Mouse (Mus musculus): Measurements from ENCODE around the gene Celf2. TPM values are rescaled to one million over a fixed set of nuclear protein-coding genes. Genes with fewer than 3 reads are reported as not detected.

The Celf2 gene
- polyA plus RNA-seq, 1 experiment from 2014 or later = 60.7 TPM

DNA sequence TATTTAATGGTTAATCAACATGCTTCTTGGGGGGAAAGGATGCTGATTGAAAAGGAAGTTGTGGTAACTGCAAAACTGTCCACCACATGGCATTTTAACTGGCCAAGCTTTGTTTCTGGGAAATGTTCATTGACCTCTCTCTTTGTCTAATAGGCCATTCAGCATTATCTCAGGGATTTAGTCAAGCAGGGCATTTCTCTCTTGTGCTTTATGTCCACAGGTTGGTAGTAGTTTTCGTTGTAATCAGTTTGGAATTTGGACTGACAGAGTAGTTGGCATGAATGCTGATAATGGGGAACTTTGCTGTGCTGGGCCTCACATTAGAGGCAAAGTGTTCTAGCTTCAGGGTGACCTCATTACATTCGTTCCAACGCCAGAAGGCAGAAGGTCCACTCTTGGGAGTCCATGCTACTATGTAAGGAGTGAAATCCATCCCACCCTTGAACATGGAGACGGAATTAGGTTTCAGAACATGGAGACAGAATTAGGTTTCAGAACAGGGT, 363.8 kb downstream of the Celf2 start:
- no peak for ATAC-seq (ENCODE audit: insufficient number of reproducible peaks, low FRiP score, low TSS enrichment, low read depth)
- H3K4me2 ChIP-seq = no peak overlapping the region
- 83% methylated on average over 4 of the region's 4 CpGs for WGBS
- no peak overlapping the region for H3K9ac ChIP-seq
- no peaks in the 10 kb centered on the region for H3K27me3 ChIP-seq
- no peaks in the 10 kb centered on the region for H3K4me1 ChIP-seq
- H3K27ac ChIP-seq = no peak overlapping the region
- no peaks in the 10 kb centered on the region for H3K9me3 ChIP-seq
- H3K4me3 ChIP-seq = no peak overlapping the region
- no peaks in the 10 kb centered on the region for H3K36me3 ChIP-seq

DNA sequence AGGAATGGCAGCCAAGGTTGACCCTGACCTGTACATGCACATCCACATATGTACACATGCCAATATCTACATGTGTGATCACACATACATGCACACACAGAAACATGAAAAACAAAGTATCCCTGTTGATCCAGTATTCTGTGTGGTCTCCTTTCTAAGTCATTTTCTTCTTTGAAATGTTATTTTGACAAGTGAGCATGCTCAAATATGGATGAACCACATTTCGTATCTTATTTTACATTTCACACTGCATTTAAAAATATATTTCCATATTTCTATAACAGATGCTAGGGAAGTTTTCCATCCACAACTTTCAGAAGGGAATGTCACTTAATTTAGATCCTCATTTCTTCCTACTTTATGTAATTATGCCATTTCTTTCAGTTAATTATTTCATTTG, 364.5 kb downstream of the Celf2 start:
- Histone ChIP-seq H3K27me3 (no peaks in the 10 kb centered on the region), H3K36me3 (no peaks in the 10 kb centered on the region), H3K4me3 (no peak overlapping the region), H3K4me2 (no peak overlapping the region), H3K9me3 (no peaks in the 10 kb centered on the region), H3K4me1 (no peaks in the 10 kb centered on the region), H3K9ac (no peak overlapping the region), H3K27ac (no peak overlapping the region)
- 80% methylated on average over 1 of the region's 1 CpGs for WGBS
- ATAC-seq (ENCODE audit: insufficient number of reproducible peaks, low FRiP score, low TSS enrichment, low read depth) = no peak

DNA sequence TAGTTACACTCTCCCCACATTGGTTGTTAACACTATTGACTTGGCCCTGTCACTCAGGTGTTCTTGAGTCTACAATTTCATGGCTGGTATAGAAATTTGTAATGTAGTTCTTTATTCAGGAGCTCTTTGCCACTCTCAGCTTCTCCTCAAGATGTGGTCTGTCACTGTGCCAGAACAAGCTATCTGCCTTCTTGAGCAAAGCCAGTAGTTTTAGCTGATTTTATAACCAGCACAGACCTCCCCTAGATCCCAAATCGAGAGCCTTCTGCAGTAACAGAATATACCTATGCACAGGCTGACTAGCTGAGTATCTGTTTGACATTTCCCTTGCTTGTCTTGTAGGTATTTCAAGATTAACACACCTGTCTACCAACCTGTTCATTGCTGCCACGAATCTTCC, 386.0 kb downstream of the Celf2 start:
- H3K27me3 ChIP-seq = no peaks in the 10 kb centered on the region
- H3K4me2 ChIP-seq = no peak overlapping the region
- no peak for ATAC-seq (ENCODE audit: insufficient number of reproducible peaks, low FRiP score, low TSS enrichment, low read depth)
- no peak overlapping the region for H3K4me3 ChIP-seq
- H3K36me3 ChIP-seq = no peaks in the 10 kb centered on the region
- H3K27ac ChIP-seq = no peak overlapping the region
- peaks cover 3% of the 10 kb centered on the region; the same call in 1 of the 2 replicates for H3K4me1 ChIP-seq
- H3K9ac ChIP-seq = no peak overlapping the region
- 74% methylated on average over 2 of the region's 2 CpGs for whole genome bisulfite sequencing
- H3K9me3 ChIP-seq = no peaks in the 10 kb centered on the region

DNA sequence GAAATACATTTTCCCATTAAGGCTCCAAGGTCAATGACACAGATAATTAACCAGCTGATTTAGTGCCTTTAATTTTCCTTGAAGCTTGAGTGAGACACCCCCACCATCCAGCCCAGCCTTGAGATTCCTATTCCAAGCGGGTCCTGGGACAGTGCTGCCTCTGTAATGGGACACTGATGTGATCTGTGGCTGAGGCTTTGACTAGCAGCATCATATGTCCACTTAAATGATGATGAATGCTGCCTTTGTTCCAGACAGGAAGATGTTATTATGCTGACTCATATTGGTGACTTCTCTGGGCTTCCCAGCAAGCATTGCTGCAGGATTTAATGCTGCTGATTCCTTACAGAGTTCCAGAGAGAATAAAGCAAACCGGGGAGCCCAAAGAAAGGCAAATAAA, 393.6 kb downstream of the Celf2 start:
- Histone ChIP-seq H3K4me1 (no peaks in the 10 kb centered on the region), H3K27me3 (no peaks in the 10 kb centered on the region), H3K4me2 (no peak overlapping the region), H3K36me3 (no peaks in the 10 kb centered on the region), H3K27ac (no peak overlapping the region), H3K9ac (no peak overlapping the region), H3K4me3 (no peak overlapping the region), H3K9me3 (no peaks in the 10 kb centered on the region)
- WGBS = 36% methylated on average over 2 of the region's 2 CpGs
- ATAC-seq (ENCODE audit: insufficient number of reproducible peaks, low FRiP score, low TSS enrichment, low read depth) = no peak

DNA sequence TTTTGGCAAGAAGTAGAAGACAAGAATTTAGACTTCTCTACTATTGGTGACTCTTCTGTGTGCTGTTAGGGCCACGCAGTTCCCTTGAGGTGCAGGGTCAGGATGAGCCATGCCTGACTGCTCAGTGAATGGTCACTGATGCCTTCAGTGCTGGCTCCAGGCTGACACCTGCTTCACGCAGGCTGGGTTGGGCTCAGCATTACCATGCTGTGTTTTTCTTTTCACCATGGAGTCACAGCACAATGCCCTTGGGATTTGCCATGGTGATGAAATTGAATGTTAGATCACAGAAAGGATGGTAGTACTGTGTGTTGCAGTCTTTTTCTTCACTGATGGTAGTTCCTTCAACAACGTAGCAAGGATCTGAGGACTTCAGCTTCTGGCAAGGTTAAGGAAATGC, 394.2 kb downstream of the Celf2 start:
- 82% methylated on average over 3 of the region's 3 CpGs for WGBS
- ATAC-seq (ENCODE audit: insufficient number of reproducible peaks, low FRiP score, low TSS enrichment, low read depth) = no peak
- Histone ChIP-seq H3K9ac (no peak overlapping the region), H3K4me3 (no peak overlapping the region), H3K4me1 (no peaks in the 10 kb centered on the region), H3K27ac (no peak overlapping the region), H3K9me3 (no peaks in the 10 kb centered on the region), H3K36me3 (no peaks in the 10 kb centered on the region), H3K27me3 (no peaks in the 10 kb centered on the region), H3K4me2 (no peak overlapping the region)

DNA sequence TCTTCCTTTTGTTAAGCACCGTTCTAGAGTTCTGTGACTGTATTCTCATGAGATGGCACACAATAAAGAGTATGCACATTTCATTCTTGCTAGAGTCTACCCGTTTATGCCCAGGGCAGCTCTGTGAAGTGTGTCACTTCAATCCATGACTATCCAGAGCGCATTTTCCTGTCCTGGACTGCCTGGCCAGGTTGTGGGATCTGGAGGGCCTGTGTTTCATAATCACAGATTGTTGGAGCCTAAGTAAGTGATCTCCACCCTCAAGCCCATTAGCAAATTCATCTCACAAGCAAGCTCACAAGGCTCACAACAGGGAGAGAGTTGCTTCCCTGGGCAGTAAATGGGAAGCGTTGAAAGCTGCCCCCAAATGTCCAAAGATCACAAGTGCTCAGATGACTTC, 395.6 kb downstream of the Celf2 start:
- no peaks in the 10 kb centered on the region for H3K27me3 ChIP-seq
- no peak overlapping the region for H3K9ac ChIP-seq
- H3K27ac ChIP-seq = no peak overlapping the region
- 72% methylated on average over 4 of the region's 4 CpGs for WGBS
- H3K4me2 ChIP-seq = no peak overlapping the region
- H3K36me3 ChIP-seq = no peaks in the 10 kb centered on the region
- H3K9me3 ChIP-seq = no peaks in the 10 kb centered on the region
- H3K4me1 ChIP-seq = no peaks in the 10 kb centered on the region
- ATAC-seq (ENCODE audit: insufficient number of reproducible peaks, low FRiP score, low TSS enrichment, low read depth) = no peak
- H3K4me3 ChIP-seq = no peak overlapping the region

DNA sequence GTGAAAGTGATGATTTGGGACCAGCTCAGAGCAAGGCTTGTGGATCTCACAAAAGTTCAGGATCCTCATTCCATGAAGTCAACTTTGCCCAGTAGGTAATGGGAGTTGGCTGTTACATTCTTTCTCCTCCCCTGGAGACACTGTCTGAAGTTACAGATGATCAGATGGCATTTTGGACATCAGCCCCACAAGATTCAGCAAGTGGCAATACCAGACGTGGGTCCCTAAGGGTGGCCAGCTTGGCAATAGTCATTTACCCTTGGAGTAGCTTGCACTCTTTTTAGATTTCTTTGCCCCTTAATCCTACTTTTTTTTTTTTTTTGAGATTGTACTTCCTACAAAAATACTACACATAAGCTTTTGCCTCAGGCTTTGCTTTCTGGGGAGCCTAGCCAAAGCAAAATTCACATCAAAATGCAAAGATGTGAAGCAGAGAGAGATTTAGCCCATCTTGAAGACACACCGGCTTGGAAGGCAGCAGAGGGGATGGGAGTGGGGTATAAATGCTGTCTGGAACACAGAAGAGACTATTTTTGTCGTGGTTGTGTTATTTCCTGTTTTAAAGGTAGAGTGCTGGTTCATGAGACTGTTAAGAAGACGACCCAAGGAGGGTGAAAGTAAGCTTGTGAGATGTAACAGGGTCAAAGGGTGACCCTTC, 397.1 kb downstream of the Celf2 start:
- Histone ChIP-seq H3K4me1 (no peaks in the 10 kb centered on the region), H3K27me3 (no peaks in the 10 kb centered on the region), H3K9me3 (no peaks in the 10 kb centered on the region), H3K27ac (no peak overlapping the region), H3K36me3 (no peaks in the 10 kb centered on the region), H3K4me3 (no peak overlapping the region), H3K9ac (no peak overlapping the region), H3K4me2 (no peak overlapping the region)
- 50% methylated on average over 4 of the region's 4 CpGs for WGBS
- ATAC-seq (ENCODE audit: insufficient number of reproducible peaks, low FRiP score, low TSS enrichment, low read depth) = no peak

DNA sequence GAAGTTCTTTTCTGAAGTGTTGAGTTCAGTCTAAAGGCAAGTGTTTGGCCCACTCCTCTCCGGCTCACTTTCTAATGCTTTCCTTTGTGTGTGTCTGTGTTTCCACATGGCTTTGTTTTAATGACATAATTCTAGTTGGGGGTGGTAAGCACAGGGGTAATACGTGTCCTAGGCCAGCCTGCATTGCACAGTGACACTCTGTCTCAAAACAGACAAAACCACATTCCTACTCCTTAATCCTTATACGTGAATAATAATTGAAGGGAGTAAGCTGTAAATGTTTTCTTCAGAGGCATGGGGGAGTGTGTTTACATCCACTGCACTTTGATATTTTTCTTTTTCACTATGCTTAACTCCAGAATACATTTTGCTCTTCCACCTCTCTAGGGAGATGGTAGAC, 415.9 kb downstream of the Celf2 start:
- no peaks in the 10 kb centered on the region for H3K9me3 ChIP-seq
- H3K4me2 ChIP-seq = no peak overlapping the region
- no peak overlapping the region for H3K27ac ChIP-seq
- 34% methylated on average over 3 of the region's 3 CpGs for WGBS
- ATAC-seq (ENCODE audit: insufficient number of reproducible peaks, low FRiP score, low TSS enrichment, low read depth) = no peak
- H3K27me3 ChIP-seq = no peaks in the 10 kb centered on the region
- H3K4me1 ChIP-seq = peaks cover 8% of the 10 kb centered on the region
- H3K9ac ChIP-seq = no peak overlapping the region
- H3K4me3 ChIP-seq = no peak overlapping the region
- H3K36me3 ChIP-seq = no peaks in the 10 kb centered on the region

DNA sequence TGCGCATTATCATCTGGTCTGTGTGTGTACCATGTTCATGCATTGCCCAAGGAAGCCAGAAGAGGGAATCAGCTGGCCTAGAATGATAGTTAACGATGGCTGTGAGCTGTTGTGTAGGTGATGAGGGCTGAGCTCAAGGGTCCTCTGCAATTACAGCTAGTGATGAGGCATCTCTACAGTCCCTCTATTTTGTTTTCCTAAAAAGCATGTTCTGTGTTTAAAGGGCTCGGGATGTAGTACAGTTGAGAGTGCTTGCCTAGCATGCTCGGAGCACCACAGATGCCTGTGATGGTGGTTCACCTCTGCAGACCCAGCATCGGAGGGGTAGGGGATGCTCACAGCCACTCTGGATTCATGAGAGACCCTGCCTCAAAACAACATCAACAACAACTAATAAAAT, 416.7 kb downstream of the Celf2 start:
- Histone ChIP-seq H3K36me3 (no peaks in the 10 kb centered on the region), H3K27me3 (no peaks in the 10 kb centered on the region), H3K4me2 (no peak overlapping the region), H3K4me1 (peaks cover 8% of the 10 kb centered on the region), H3K9me3 (no peaks in the 10 kb centered on the region), H3K4me3 (no peak overlapping the region), H3K9ac (no peak overlapping the region), H3K27ac (no peak overlapping the region)
- WGBS = 92% methylated on average over 5 of the region's 5 CpGs
- no peak for ATAC-seq (ENCODE audit: insufficient number of reproducible peaks, low FRiP score, low TSS enrichment, low read depth)

DNA sequence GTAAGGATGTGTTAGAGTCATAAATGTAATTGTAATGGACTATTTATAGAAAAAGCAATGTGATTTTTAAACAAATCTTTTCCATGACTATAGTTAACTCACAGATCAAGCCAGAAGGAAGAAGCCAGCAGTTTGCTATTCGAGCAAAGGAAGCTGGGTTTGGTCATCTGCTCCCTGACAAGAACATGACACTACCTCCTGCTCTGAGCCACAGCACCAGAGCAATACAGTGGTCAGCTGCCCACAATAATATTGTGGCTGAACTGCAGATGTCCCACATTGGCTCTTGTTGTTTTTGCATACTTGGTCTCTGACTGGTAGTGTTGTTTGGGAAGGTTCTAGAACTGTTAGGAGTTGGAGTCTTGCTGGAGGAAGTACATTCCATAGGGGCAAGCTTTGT, 418.9 kb downstream of the Celf2 start:
- no peak overlapping the region for H3K4me3 ChIP-seq
- H3K4me2 ChIP-seq = no peak overlapping the region
- H3K9me3 ChIP-seq = no peaks in the 10 kb centered on the region
- no peak overlapping the region for H3K9ac ChIP-seq
- no peaks in the 10 kb centered on the region for H3K36me3 ChIP-seq
- H3K27ac ChIP-seq = no peak overlapping the region
- no peaks in the 10 kb centered on the region for H3K27me3 ChIP-seq
- 63% methylated on average over 1 of the region's 1 CpGs for WGBS
- ATAC-seq (ENCODE audit: insufficient number of reproducible peaks, low FRiP score, low TSS enrichment, low read depth) = no peak
- peaks cover 8% of the 10 kb centered on the region for H3K4me1 ChIP-seq

DNA sequence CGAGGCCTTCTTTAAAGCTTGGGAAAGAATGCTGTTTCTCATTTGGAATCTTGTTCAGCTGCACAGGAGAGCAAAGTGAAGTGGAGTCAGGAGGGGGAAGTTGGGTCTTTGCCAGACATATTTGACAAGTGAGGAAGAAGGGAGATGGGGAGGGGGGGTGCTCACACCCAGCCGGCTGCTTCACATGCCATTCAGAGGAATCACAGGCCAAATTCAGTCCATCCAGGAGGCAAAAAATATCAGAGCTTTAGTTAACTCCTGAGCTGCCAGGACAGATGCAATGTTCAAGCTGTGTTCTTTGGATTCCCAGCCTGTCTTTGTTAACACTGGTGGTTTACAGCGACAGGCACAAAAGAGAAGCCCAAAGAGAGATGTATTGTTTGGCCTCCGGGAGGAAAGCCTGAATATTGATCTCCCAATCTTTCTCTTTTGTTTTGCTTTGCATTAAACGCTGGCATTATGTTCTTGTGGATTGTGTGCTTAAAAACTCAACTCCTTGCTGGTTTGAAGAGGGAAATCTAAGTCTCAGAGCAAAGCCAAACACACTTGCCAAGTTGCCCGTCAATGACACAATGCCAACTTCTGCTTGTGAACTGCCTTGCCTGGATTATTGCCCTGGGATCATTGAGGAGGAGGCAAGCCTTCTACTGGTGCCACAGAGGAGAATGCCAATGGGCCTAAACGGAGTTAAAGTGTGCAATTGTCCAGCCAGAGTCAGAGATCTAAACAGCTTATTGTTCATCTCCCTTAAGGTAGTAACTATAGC, 420.1 kb downstream of the Celf2 start:
- no peak overlapping the region for H3K4me3 ChIP-seq
- H3K27ac ChIP-seq = peak overlapping the region; percentile 66
- H3K36me3 ChIP-seq = no peaks in the 10 kb centered on the region
- H3K27me3 ChIP-seq = no peaks in the 10 kb centered on the region
- H3K4me2 ChIP-seq = no peak overlapping the region
- H3K9me3 ChIP-seq = no peaks in the 10 kb centered on the region
- 25% methylated on average over 7 of the region's 7 CpGs for WGBS
- peak; percentile 80; the same call in 1 of the 2 replicates for ATAC-seq (ENCODE audit: insufficient number of reproducible peaks, low FRiP score, low TSS enrichment, low read depth)
- peaks cover 8% of the 10 kb centered on the region for H3K4me1 ChIP-seq
- H3K9ac ChIP-seq = no peak overlapping the region

DNA sequence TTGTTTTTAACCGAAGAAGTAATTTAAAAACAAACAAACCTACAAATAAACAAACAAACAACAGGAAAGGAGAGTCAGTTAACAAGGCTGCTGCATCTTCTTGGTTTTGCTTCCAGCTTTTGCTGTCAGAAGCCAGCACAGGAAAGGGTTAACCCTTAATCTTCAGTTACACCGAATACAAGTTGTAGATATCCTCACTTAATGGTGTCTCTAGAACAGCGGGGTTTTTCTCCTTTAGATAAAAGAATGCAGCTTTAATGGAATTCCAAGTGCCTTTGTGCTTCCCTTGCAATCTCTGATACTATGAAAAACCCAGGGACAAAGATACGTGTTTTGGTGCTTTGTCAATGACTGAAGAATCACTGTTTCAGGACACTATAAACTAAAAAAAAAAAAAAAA, 420.8 kb downstream of the Celf2 start:
- H3K4me1 ChIP-seq = peaks cover 8% of the 10 kb centered on the region

More for the DNA sequence above, 420.8 kb downstream of the Celf2 start:
- no peak overlapping the region for H3K4me3 ChIP-seq
- no peaks in the 10 kb centered on the region for H3K36me3 ChIP-seq
- WGBS = 28% methylated on average over 4 of the region's 4 CpGs
- H3K9ac ChIP-seq = no peak overlapping the region
- H3K9me3 ChIP-seq = no peaks in the 10 kb centered on the region
- H3K27me3 ChIP-seq = no peaks in the 10 kb centered on the region
- no peak for ATAC-seq (ENCODE audit: insufficient number of reproducible peaks, low FRiP score, low TSS enrichment, low read depth)
- peak overlapping the region; percentile 28; the same call in 1 of the 2 replicates for H3K27ac ChIP-seq
- H3K4me2 ChIP-seq = no peak overlapping the region
